Mouse (Mus musculus): ENCODE data around the gene Smco1. TPM values are rescaled to one million over a fixed set of nuclear protein-coding genes. Genes with fewer than 3 reads are reported as not detected.
"Not testable (repeated sequence)": the region's sequence is repeated elsewhere in the genome, so short reads cannot be mapped to it uniquely, and the experiment has no call there.

Gene Smco1
- polyA plus RNA-seq, 1 experiment from 2014 or later: not detected

DNA sequence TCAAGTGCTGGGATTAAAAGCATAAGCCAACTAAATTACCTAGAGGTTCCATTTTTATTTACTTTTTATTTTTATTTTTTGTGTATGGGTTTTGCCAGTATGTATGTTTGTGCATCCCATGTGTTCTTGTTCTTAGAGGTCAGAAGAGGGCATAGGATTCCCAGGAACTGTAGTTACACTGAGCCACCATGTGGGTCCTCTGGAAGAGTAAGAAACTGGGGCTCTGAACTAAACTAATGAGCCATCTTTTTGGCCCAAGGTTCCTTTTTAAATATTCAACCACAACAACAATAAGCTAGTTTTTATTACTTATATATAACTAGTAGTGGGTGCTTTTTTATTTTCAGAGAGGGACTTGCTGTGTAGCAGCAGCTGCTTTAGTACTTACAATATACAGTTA lies 11.3 kb downstream of the Smco1 start:
- no peak overlapping the region for H3K4me3 ChIP-seq (ENCODE audit: low read depth, low read length)
- no peak overlapping the region for H3K27ac ChIP-seq (ENCODE audit: low read depth, low read length)
- no peak overlapping the region for H3K4me2 ChIP-seq
- peaks cover 30% of the 10 kb centered on the region for H3K36me3 ChIP-seq (ENCODE audit: control insufficient read depth, insufficient read depth, low read length)
- H3K4me1 ChIP-seq (ENCODE audit: control insufficient read depth, insufficient read depth, low read length): 0 out of 2 replicates have a peak, but pooled peaks cover 4% of the 10 kb centered on the region
- no peak for ATAC-seq (replicated peaks; ENCODE audit: insufficient number of reproducible peaks, low FRiP score, low TSS enrichment)
- 0 out of 2 replicates have a peak, but pooled peaks cover 3% of the 10 kb centered on the region for H3K9me3 ChIP-seq (replicated peaks; ENCODE audit: control insufficient read depth, low read length)
- no peak overlapping the region for H3K9ac ChIP-seq (ENCODE audit: low read depth, low read length)
- no peaks in the 10 kb centered on the region for H3K27me3 ChIP-seq (ENCODE audit: control insufficient read depth, insufficient read depth, low read length)

- no peaks in the 10 kb centered on the region for H3K4me1 ChIP-seq (ENCODE audit: control insufficient read depth, insufficient read depth, low read length)
Measured at GRCm38 (mm10) chr16:32291821-32292220, 20.6 kb downstream of the Smco1 start.

GRCm38 (mm10) chr16:32299617-32300016 lies 28.3 kb downstream of the Smco1 start:
- H3K27ac ChIP-seq (ENCODE audit: low read depth, low read length); H3K9ac ChIP-seq (ENCODE audit: low read depth, low read length); H3K4me2 ChIP-seq; H3K4me3 ChIP-seq (ENCODE audit: low read depth, low read length); H3K9me3 ChIP-seq (replicated peaks; ENCODE audit: control insufficient read depth, low read length); H3K27me3 ChIP-seq (ENCODE audit: control insufficient read depth, insufficient read depth, low read length); H3K4me1 ChIP-seq (ENCODE audit: control insufficient read depth, insufficient read depth, low read length); ATAC-seq (replicated peaks; ENCODE audit: insufficient number of reproducible peaks, low FRiP score, low TSS enrichment): not testable (repeated sequence)
- H3K36me3 ChIP-seq (ENCODE audit: control insufficient read depth, insufficient read depth, low read length): peaks cover 23% of the 10 kb centered on the region
- 94% methylated on average over 4 of the region's 4 CpGs for WGBS (ENCODE audit: insufficient replicate concordance)

More at GRCm38 (mm10) chr16:32291821-32292220, 20.6 kb downstream of the Smco1 start:
- no peak for ATAC-seq (replicated peaks; ENCODE audit: insufficient number of reproducible peaks, low FRiP score, low TSS enrichment)
- peaks cover 24% of the 10 kb centered on the region for H3K36me3 ChIP-seq (ENCODE audit: control insufficient read depth, insufficient read depth, low read length)
- 90% methylated on average over 4 of the region's 4 CpGs for WGBS (ENCODE audit: insufficient replicate concordance)
- H3K4me2 ChIP-seq: no peak overlapping the region
- H3K4me3 ChIP-seq (ENCODE audit: low read depth, low read length): no peak overlapping the region
- no peaks in the 10 kb centered on the region for H3K9me3 ChIP-seq (replicated peaks; ENCODE audit: control insufficient read depth, low read length)
- no peaks in the 10 kb centered on the region for H3K27me3 ChIP-seq (ENCODE audit: control insufficient read depth, insufficient read depth, low read length)
- no peak overlapping the region for H3K27ac ChIP-seq (ENCODE audit: low read depth, low read length)
- H3K9ac ChIP-seq (ENCODE audit: low read depth, low read length): no peak overlapping the region

- H3K4me3 ChIP-seq (ENCODE audit: low read depth, low read length): no peak overlapping the region
- H3K9ac ChIP-seq (ENCODE audit: low read depth, low read length): no peak overlapping the region
- H3K27ac ChIP-seq (ENCODE audit: low read depth, low read length): no peak overlapping the region
- no peaks in the 10 kb centered on the region for H3K27me3 ChIP-seq (ENCODE audit: control insufficient read depth, insufficient read depth, low read length)
- H3K4me1 ChIP-seq (ENCODE audit: control insufficient read depth, insufficient read depth, low read length): no peaks in the 10 kb centered on the region
- no peaks in the 10 kb centered on the region for H3K9me3 ChIP-seq (replicated peaks; ENCODE audit: control insufficient read depth, low read length)
- 47% methylated on average over 1 of the region's 1 CpGs for WGBS (ENCODE audit: insufficient replicate concordance)
- no peak for ATAC-seq (replicated peaks; ENCODE audit: insufficient number of reproducible peaks, low FRiP score, low TSS enrichment)
- H3K36me3 ChIP-seq (ENCODE audit: control insufficient read depth, insufficient read depth, low read length): peaks cover 7% of the 10 kb centered on the region
- no peak overlapping the region for H3K4me2 ChIP-seq
Measured at GRCm38 (mm10) chr16:32303046-32303445, 31.8 kb downstream of the Smco1 start.

DNA sequence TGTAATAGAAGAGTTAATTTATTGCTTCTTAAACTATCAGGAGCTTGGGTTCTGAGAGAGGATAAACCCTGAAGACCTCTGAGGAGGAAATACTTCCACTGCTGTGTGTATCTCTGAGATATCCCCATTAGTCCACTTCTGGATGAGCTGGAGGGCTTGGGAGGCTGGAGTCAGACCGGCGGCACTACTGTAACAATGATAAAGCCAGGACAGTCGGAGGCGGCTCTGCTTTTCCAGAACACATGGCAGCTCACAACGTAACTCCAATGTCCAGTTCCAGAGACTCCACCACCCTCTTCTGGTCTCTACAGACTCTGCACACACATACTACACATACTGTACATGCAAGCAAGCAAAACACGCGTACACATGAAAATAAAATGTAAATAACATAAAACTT lies 32.6 kb downstream of the Smco1 start:
- Histone ChIP-seq H3K4me1 (ENCODE audit: control insufficient read depth, insufficient read depth, low read length) (no peaks in the 10 kb centered on the region), H3K4me2 (no peak overlapping the region), H3K9me3 (replicated peaks; ENCODE audit: control insufficient read depth, low read length) (no peaks in the 10 kb centered on the region), H3K27me3 (ENCODE audit: control insufficient read depth, insufficient read depth, low read length) (no peaks in the 10 kb centered on the region), H3K36me3 (ENCODE audit: control insufficient read depth, insufficient read depth, low read length) (peaks cover 4% of the 10 kb centered on the region), H3K27ac (ENCODE audit: low read depth, low read length) (no peak overlapping the region), H3K9ac (ENCODE audit: low read depth, low read length) (no peak overlapping the region), H3K4me3 (ENCODE audit: low read depth, low read length) (no peak overlapping the region)
- 87% methylated on average over 7 of the region's 7 CpGs for WGBS (ENCODE audit: insufficient replicate concordance)
- no peak for ATAC-seq (replicated peaks; ENCODE audit: insufficient number of reproducible peaks, low FRiP score, low TSS enrichment)

- H3K4me1 ChIP-seq (ENCODE audit: control insufficient read depth, insufficient read depth, low read length): no peaks in the 10 kb centered on the region
- no peaks in the 10 kb centered on the region for H3K27me3 ChIP-seq (ENCODE audit: control insufficient read depth, insufficient read depth, low read length)
- no peak overlapping the region for H3K27ac ChIP-seq (ENCODE audit: low read depth, low read length)
- H3K36me3 ChIP-seq (ENCODE audit: control insufficient read depth, insufficient read depth, low read length): no peaks in the 10 kb centered on the region
- no peak overlapping the region for H3K9ac ChIP-seq (ENCODE audit: low read depth, low read length)
- H3K4me3 ChIP-seq (ENCODE audit: low read depth, low read length): no peak overlapping the region
- ATAC-seq (replicated peaks; ENCODE audit: insufficient number of reproducible peaks, low FRiP score, low TSS enrichment): no peak
- no peaks in the 10 kb centered on the region for H3K9me3 ChIP-seq (replicated peaks; ENCODE audit: control insufficient read depth, low read length)
- WGBS (ENCODE audit: insufficient replicate concordance): 83% methylated on average over 4 of the region's 4 CpGs
- no peak overlapping the region for H3K4me2 ChIP-seq
Measured at GRCm38 (mm10) chr16:32311970-32312369, 40.7 kb downstream of the Smco1 start.

GRCm38 (mm10) chr16:32312386-32312785 lies 41.1 kb downstream of the Smco1 start:
- H3K27ac ChIP-seq (ENCODE audit: low read depth, low read length): no peak overlapping the region
- H3K36me3 ChIP-seq (ENCODE audit: control insufficient read depth, insufficient read depth, low read length): no peaks in the 10 kb centered on the region
- H3K4me2 ChIP-seq: no peak overlapping the region
- no peaks in the 10 kb centered on the region for H3K4me1 ChIP-seq (ENCODE audit: control insufficient read depth, insufficient read depth, low read length)
- H3K9ac ChIP-seq (ENCODE audit: low read depth, low read length): no peak overlapping the region
- H3K27me3 ChIP-seq (ENCODE audit: control insufficient read depth, insufficient read depth, low read length): no peaks in the 10 kb centered on the region
- no peaks in the 10 kb centered on the region for H3K9me3 ChIP-seq (replicated peaks; ENCODE audit: control insufficient read depth, low read length)
- ATAC-seq (replicated peaks; ENCODE audit: insufficient number of reproducible peaks, low FRiP score, low TSS enrichment): no peak
- no peak overlapping the region for H3K4me3 ChIP-seq (ENCODE audit: low read depth, low read length)
- 49% methylated on average over 5 of the region's 5 CpGs for WGBS (ENCODE audit: insufficient replicate concordance)

DNA sequence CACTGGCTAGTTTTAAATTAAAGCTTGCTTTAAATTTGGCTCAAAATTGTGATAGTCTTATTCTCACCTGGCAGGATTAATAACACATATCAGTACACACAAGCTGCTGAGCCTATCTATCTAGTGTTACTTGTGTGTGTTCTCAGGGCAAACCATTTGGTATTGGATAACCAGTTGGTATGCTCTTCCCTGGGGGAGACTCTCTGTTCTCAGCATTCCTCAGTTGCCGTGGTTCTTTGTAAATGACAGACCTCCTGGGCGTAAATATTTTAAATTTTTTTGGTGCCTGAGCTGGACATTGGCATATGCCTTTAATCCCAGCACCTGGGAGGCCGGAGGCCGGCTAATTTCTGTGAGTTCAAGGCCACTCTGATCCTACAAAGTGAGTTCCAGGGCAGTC lies 41.6 kb downstream of the Smco1 start:
- ATAC-seq (replicated peaks; ENCODE audit: insufficient number of reproducible peaks, low FRiP score, low TSS enrichment): no peak
- H3K4me3 ChIP-seq (ENCODE audit: low read depth, low read length): no peak overlapping the region
- H3K36me3 ChIP-seq (ENCODE audit: control insufficient read depth, insufficient read depth, low read length): no peaks in the 10 kb centered on the region
- H3K27ac ChIP-seq (ENCODE audit: low read depth, low read length): no peak overlapping the region
- no peaks in the 10 kb centered on the region for H3K4me1 ChIP-seq (ENCODE audit: control insufficient read depth, insufficient read depth, low read length)
- 68% methylated on average over 4 of the region's 4 CpGs for WGBS (ENCODE audit: insufficient replicate concordance)
- H3K27me3 ChIP-seq (ENCODE audit: control insufficient read depth, insufficient read depth, low read length): no peaks in the 10 kb centered on the region
- H3K9me3 ChIP-seq (replicated peaks; ENCODE audit: control insufficient read depth, low read length): no peaks in the 10 kb centered on the region
- H3K9ac ChIP-seq (ENCODE audit: low read depth, low read length): no peak overlapping the region
- no peak overlapping the region for H3K4me2 ChIP-seq

DNA sequence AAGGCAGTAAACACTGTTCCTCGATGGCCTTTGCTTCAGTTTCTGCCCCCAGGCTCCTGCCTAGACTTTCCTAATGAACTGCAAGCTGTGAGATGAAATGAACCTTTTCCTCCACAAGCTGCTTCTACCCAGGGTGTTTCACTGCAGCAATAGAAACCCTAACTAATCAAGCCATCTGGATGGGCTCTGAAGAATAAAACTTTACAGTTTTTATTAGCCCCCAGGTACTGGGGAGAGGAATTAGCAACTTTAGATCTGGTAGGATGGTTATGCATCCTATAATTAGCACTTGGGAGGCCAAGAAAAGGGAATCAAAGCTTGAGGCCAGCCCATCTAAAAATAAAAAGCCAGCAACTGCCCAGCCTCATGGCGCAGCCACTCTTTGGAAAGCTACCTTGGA lies 45.3 kb downstream of the Smco1 start:
- Histone ChIP-seq H3K9ac (ENCODE audit: low read depth, low read length) (no peak overlapping the region), H3K4me3 (ENCODE audit: low read depth, low read length) (no peak overlapping the region), H3K4me2 (no peak overlapping the region), H3K27ac (ENCODE audit: low read depth, low read length) (no peak overlapping the region), H3K4me1 (ENCODE audit: control insufficient read depth, insufficient read depth, low read length) (no peaks in the 10 kb centered on the region), H3K9me3 (replicated peaks; ENCODE audit: control insufficient read depth, low read length) (no peaks in the 10 kb centered on the region), H3K27me3 (ENCODE audit: control insufficient read depth, insufficient read depth, low read length) (no peaks in the 10 kb centered on the region), H3K36me3 (ENCODE audit: control insufficient read depth, insufficient read depth, low read length) (no peaks in the 10 kb centered on the region)
- ATAC-seq (replicated peaks; ENCODE audit: insufficient number of reproducible peaks, low FRiP score, low TSS enrichment): no peak
- WGBS (ENCODE audit: insufficient replicate concordance): 61% methylated on average over 2 of the region's 2 CpGs

Data from heart, embryonic 11.5 days (tissue).